Mouse (Mus musculus) lung, postnatal 0 days (tissue): Measurements from ENCODE around the gene Bdp1. TPM values are rescaled to one million over a fixed set of nuclear protein-coding genes. Genes with fewer than 3 reads are reported as not detected.

Experiments
- ATAC-seq: fragments of 200-750 bp; cut with Nextera tagmentation; 2 replicates; pipeline ENCODE4 v1.8.0; 2017; ENCODE audit warnings: moderate library complexity
- DNase-seq: peaks from one replicate; pipeline ENCODE4 v3.0.0-alpha.2; 2016; ENCODE audit warnings: low spot score
- H3K27ac ChIP-seq: fragments of 300-500 bp; sonication (generic); 2 replicates; pipeline ENCODE4 v1.5.1; 2014; ENCODE audit warnings: antibody characterized with exemption, mild to moderate bottlenecking, low read length, mixed read lengths
- H3K27me3 ChIP-seq: fragments of 300-500 bp; sonication (generic); replicated peaks from 2 replicates; pipeline ENCODE4 v1.6.1; 2014; ENCODE audit warnings: low read length, mixed read lengths; ENCODE audit not compliant: insufficient read depth
- H3K36me3 ChIP-seq: fragments of 300-500 bp; sonication (generic); 2 replicates; pipeline ENCODE4 v1.6.1; 2014; ENCODE audit warnings: low read length, mixed read lengths; ENCODE audit not compliant: insufficient read depth
- H3K4me1 ChIP-seq: fragments of 300-500 bp; sonication (generic); 2 replicates; pipeline ENCODE4 v1.6.1; 2014; ENCODE audit warnings: antibody characterized with exemption, low read depth, low read length, mixed read lengths; ENCODE audit not compliant: insufficient read depth
- H3K4me2 ChIP-seq: fragments of 300-500 bp; sonication (generic); replicated peaks from 2 replicates; pipeline ENCODE4 v1.6.1; 2014; ENCODE audit warnings: low read depth, mild to moderate bottlenecking, low read length, moderate library complexity, mixed read lengths
- H3K4me3 ChIP-seq: fragments of 300-500 bp; sonication (generic); 2 replicates; pipeline ENCODE4 v1.5.1; 2014; ENCODE audit warnings: low read depth, low read length
- H3K9ac ChIP-seq: fragments of 300-500 bp; sonication (generic); replicated peaks from 2 replicates; pipeline ENCODE4 v1.6.1; 2014; ENCODE audit warnings: low read depth, mild to moderate bottlenecking
- H3K9me3 ChIP-seq: fragments of 300-500 bp; sonication (generic); 2 replicates; pipeline ENCODE4 v1.6.1; 2016; ENCODE audit warnings: low read length, mixed read lengths
- CTCF ChIP-seq: IDR thresholded peaks from 2 replicates; pipeline ENCODE4 v1.5.1; 2016; ENCODE audit warnings: antibody characterized with exemption, mild to moderate bottlenecking
- EP300 ChIP-seq: IDR thresholded peaks from 2 replicates; pipeline ENCODE4 v1.6.1; 2016; ENCODE audit warnings: antibody characterized with exemption, mild to moderate bottlenecking, control low read depth
- WGBS: fragments of 180-500 bp; shearing (Covaris S2); extraction: QIAGEN DNeasy Blood & Tissue Kit; methylation state at CpG from one replicate; pipeline ENCODE4 v1.1.7; 2014; 5-methylcytosine and 5-hydroxymethylcytosine counted together
- polyA plus RNA-seq: library from polyadenylated mRNA; unstranded; fragments of >200 nt; fragmentation: Nextera tagmentation; extraction: Ambion mirVana; gene quantifications from 2 replicates; pipeline ENCODE4 v1.2.1, GENCODE M21; 2015

Bdp1 gene
- polyA plus RNA-seq, 1 experiment from 2014 or later, result 22.5 TPM

- whole genome bisulfite sequencing, result 3% methylated on average over 47 of the region's 47 CpGs
- no peak for TF ChIP-seq CTCF
- TF ChIP-seq EP300, result peak; percentile 35; the same call in 1 of the 2 replicates
- Histone ChIP-seq H3K27me3 (no peaks in the 10 kb centered on the region), H3K4me1 (peaks cover 6% of the 10 kb centered on the region; the same call in 1 of the 2 replicates), H3K9ac (peak within 1 kb of the TSS; percentile 70), H3K4me2 (peak within 1 kb of the TSS; percentile 84), H3K27ac (peak within 1 kb of the TSS; percentile 85), H3K4me3 (peak within 1 kb of the TSS; percentile 63), H3K9me3 (no peaks in the 10 kb centered on the region), H3K36me3 (peaks cover 6% of the 10 kb centered on the region; the same call in 1 of the 2 replicates)
- DNase-seq (peak; percentile 97), ATAC-seq (peak; percentile 100)
Measured at GRCm38 (mm10) chr13:100014906-100015895, 88.7 kb downstream of the Bdp1 start, which contains the start of gene Mccc2. Gene Mccc2, minus strand, starts transcription at chr13:100015639.

GRCm38 (mm10) chr13:100005911-100006496 is 97.9 kb downstream of the Bdp1 start:
- H3K4me1 ChIP-seq, result no peaks in the 10 kb centered on the region
- TF ChIP-seq CTCF (no peak), EP300 (no peak)
- H3K9me3 ChIP-seq, result no peaks in the 10 kb centered on the region
- no peak overlapping the region for H3K4me2 ChIP-seq
- no peak overlapping the region for H3K4me3 ChIP-seq
- no peak overlapping the region for H3K27ac ChIP-seq
- H3K36me3 ChIP-seq, result no peaks in the 10 kb centered on the region
- H3K9ac ChIP-seq, result no peak overlapping the region
- H3K27me3 ChIP-seq, result no peaks in the 10 kb centered on the region
- DNase-seq (no peak), ATAC-seq (no peak)
- WGBS, result 76% methylated on average over 12 of the region's 12 CpGs

- 28% methylated on average over 5 of the region's 5 CpGs for WGBS
- no peaks in the 10 kb centered on the region for H3K9me3 ChIP-seq
- H3K27ac ChIP-seq, result no peak overlapping the region
- no peak overlapping the region for H3K4me3 ChIP-seq
- DNase-seq, result peak; percentile 86
- H3K9ac ChIP-seq, result no peak overlapping the region
- no peaks in the 10 kb centered on the region for H3K4me1 ChIP-seq
- H3K36me3 ChIP-seq, result no peaks in the 10 kb centered on the region
- peak; percentile 72 for ATAC-seq
- no peak overlapping the region for H3K4me2 ChIP-seq
- H3K27me3 ChIP-seq, result no peaks in the 10 kb centered on the region
- peak; percentile 88 for TF ChIP-seq CTCF
- no peak for TF ChIP-seq EP300
Measured at GRCm38 (mm10) chr13:100001790-100002196, 102.1 kb downstream of the Bdp1 start.

GRCm38 (mm10) chr13:99999078-99999477 is 104.8 kb downstream of the Bdp1 start:
- TF ChIP-seq EP300, result no peak
- no peak for TF ChIP-seq CTCF
- WGBS, result 88% methylated on average over 3 of the region's 3 CpGs
- ATAC-seq, result no peak
- H3K36me3 ChIP-seq, result no peaks in the 10 kb centered on the region
- no peaks in the 10 kb centered on the region for H3K4me1 ChIP-seq
- H3K4me3 ChIP-seq, result no peak overlapping the region
- no peaks in the 10 kb centered on the region for H3K27me3 ChIP-seq
- DNase-seq, result no peak
- H3K4me2 ChIP-seq, result no peak overlapping the region
- no peak overlapping the region for H3K27ac ChIP-seq
- H3K9ac ChIP-seq, result no peak overlapping the region
- H3K9me3 ChIP-seq, result no peaks in the 10 kb centered on the region

GRCm38 (mm10) chr13:99998099-99998498 is 105.8 kb downstream of the Bdp1 start:
- Histone ChIP-seq H3K9ac (no peak overlapping the region), H3K27ac (no peak overlapping the region), H3K36me3 (no peaks in the 10 kb centered on the region), H3K27me3 (no peaks in the 10 kb centered on the region), H3K4me3 (no peak overlapping the region), H3K4me2 (no peak overlapping the region), H3K9me3 (no peaks in the 10 kb centered on the region), H3K4me1 (no peaks in the 10 kb centered on the region)
- 86% methylated on average over 3 of the region's 3 CpGs for WGBS
- TF ChIP-seq EP300, result no peak
- TF ChIP-seq CTCF, result peak; percentile 37
- no peak for DNase-seq
- no peak for ATAC-seq

GRCm38 (mm10) chr13:99989592-99989991 is 114.3 kb downstream of the Bdp1 start:
- H3K4me3 ChIP-seq, result no peak overlapping the region; the same call in 1 of the 2 replicates
- no peak overlapping the region for H3K27ac ChIP-seq
- WGBS, result 58% methylated on average over 4 of the region's 4 CpGs
- H3K9me3 ChIP-seq, result no peaks in the 10 kb centered on the region
- DNase-seq (peak; percentile 79), ATAC-seq (peak; percentile 90)
- H3K36me3 ChIP-seq, result no peaks in the 10 kb centered on the region
- no peak for TF ChIP-seq CTCF
- peak; percentile 69 for TF ChIP-seq EP300
- no peak overlapping the region for H3K9ac ChIP-seq
- peak overlapping the region; percentile 22; the same call in 1 of the 2 replicates for H3K4me2 ChIP-seq
- H3K27me3 ChIP-seq, result no peaks in the 10 kb centered on the region
- no peaks in the 10 kb centered on the region for H3K4me1 ChIP-seq
